Mouse (Mus musculus) hindbrain, embryonic 15.5 days (tissue): ENCODE data around the gene AL607142.1. TPM values are rescaled to one million over a fixed set of nuclear protein-coding genes. Genes with fewer than 3 reads are reported as not detected.
A peak's percentile ranks its signal among the peaks of the same experiment; 100 is the strongest.

Experiments
- ATAC-seq: fragments of 200-750 bp; cut with Nextera tagmentation; 2 replicates; pipeline ENCODE4 v1.8.0; 2017; ENCODE audit warnings: low read depth, moderate number of reproducible peaks, moderate TSS enrichment; ENCODE audit not compliant: low FRiP score
- H3K27ac ChIP-seq: fragments of 300-500 bp; sonication (generic); replicated peaks from 2 replicates; pipeline ENCODE4 v1.5.1; 2015; ENCODE audit warnings: mild to moderate bottlenecking, inconsistent platforms
- H3K27me3 ChIP-seq: fragments of 300-500 bp; sonication (generic); 2 replicates; pipeline ENCODE4 v1.6.1; 2015; ENCODE audit warnings: control low read depth, inconsistent platforms
- H3K36me3 ChIP-seq: fragments of 300-500 bp; sonication (generic); 2 replicates; pipeline ENCODE4 v1.6.1; 2015; ENCODE audit warnings: control low read depth, inconsistent platforms
- H3K4me1 ChIP-seq: fragments of 300-500 bp; sonication (generic); replicated peaks from 2 replicates; pipeline ENCODE4 v1.6.1; 2015; ENCODE audit warnings: control low read depth, inconsistent platforms
- H3K4me2 ChIP-seq: fragments of 300-500 bp; sonication (generic); 2 replicates; pipeline ENCODE4 v1.6.1; 2015; ENCODE audit warnings: moderate library complexity, mild to moderate bottlenecking, inconsistent platforms
- H3K4me3 ChIP-seq: fragments of 300-500 bp; sonication (generic); 2 replicates; pipeline ENCODE4 v1.5.1; 2015; ENCODE audit warnings: mild to moderate bottlenecking, inconsistent platforms
- H3K9ac ChIP-seq: fragments of 300-500 bp; sonication (generic); 2 replicates; pipeline ENCODE4 v1.6.1; 2015; ENCODE audit warnings: inconsistent platforms
- H3K9me3 ChIP-seq: fragments of 300-500 bp; sonication (generic); 2 replicates; pipeline ENCODE4 v1.6.1; 2016; ENCODE audit warnings: control low read depth, inconsistent platforms
- whole genome bisulfite sequencing: fragments of 180-500 bp; shearing (Covaris S2); methylation state at CpG from one replicate; pipeline ENCODE4 v1.1.7; 2015; 5-methylcytosine and 5-hydroxymethylcytosine counted together
- polyA plus RNA-seq: library from polyadenylated mRNA; unstranded; fragments of >200 nt; fragmentation: Nextera tagmentation; extraction: Ambion mirVana; gene quantifications from 2 replicates; pipeline ENCODE4 v1.2.1, GENCODE M21; 2015

The AL607142.1 gene
- polyA plus RNA-seq, 1 experiment from 2014 or later = not detected

DNA sequence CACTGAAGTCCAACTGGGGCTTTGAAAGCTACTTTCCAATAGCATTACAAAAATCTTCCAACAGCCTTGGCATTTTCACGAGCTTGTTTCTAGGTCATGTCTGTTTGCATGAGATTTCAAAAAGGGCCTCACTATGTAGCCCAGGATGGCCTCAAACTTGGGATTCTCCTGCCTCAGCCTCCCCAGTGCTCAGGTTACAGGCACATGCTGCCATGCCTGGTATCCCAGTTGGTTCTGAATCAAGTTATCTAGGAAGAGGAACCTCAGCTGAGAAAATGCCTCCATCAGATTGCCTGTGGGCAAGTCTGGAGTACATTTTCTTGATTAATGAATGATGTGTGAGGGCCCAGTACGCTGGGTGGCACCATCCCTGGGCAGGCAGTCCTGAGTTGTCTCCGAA, 6.6 kb upstream of the AL607142.1 start:
- ATAC-seq = no peak
- H3K4me1 ChIP-seq = no peaks in the 10 kb centered on the region
- H3K27ac ChIP-seq = no peak overlapping the region
- no peak overlapping the region for H3K4me2 ChIP-seq
- no peaks in the 10 kb centered on the region for H3K36me3 ChIP-seq
- 90% methylated on average over 3 of the region's 3 CpGs for WGBS
- H3K9ac ChIP-seq = no peak overlapping the region
- H3K27me3 ChIP-seq = no peaks in the 10 kb centered on the region
- H3K9me3 ChIP-seq = no peaks in the 10 kb centered on the region
- no peak overlapping the region for H3K4me3 ChIP-seq

- Histone ChIP-seq H3K9ac (no peak overlapping the region), H3K4me2 (no peak overlapping the region), H3K36me3 (no peaks in the 10 kb centered on the region), H3K9me3 (no peaks in the 10 kb centered on the region), H3K4me3 (no peak overlapping the region), H3K27me3 (no peaks in the 10 kb centered on the region), H3K4me1 (no peaks in the 10 kb centered on the region), H3K27ac (no peak overlapping the region)
- no peak for ATAC-seq
- WGBS = 81% methylated on average over 10 of the region's 10 CpGs
Observed at GRCm38 (mm10) chr4:120058794-120059193, 6.0 kb upstream of the AL607142.1 start.

GRCm38 (mm10) chr4:120061727-120062126, 3.1 kb upstream of the AL607142.1 start:
- Histone ChIP-seq H3K36me3 (no peaks in the 10 kb centered on the region), H3K4me2 (no peak overlapping the region), H3K9ac (no peak overlapping the region), H3K27me3 (no peaks in the 10 kb centered on the region), H3K27ac (no peak overlapping the region), H3K4me1 (no peaks in the 10 kb centered on the region), H3K9me3 (no peaks in the 10 kb centered on the region), H3K4me3 (no peak overlapping the region)
- WGBS = 90% methylated on average over 6 of the region's 6 CpGs
- no peak for ATAC-seq

DNA sequence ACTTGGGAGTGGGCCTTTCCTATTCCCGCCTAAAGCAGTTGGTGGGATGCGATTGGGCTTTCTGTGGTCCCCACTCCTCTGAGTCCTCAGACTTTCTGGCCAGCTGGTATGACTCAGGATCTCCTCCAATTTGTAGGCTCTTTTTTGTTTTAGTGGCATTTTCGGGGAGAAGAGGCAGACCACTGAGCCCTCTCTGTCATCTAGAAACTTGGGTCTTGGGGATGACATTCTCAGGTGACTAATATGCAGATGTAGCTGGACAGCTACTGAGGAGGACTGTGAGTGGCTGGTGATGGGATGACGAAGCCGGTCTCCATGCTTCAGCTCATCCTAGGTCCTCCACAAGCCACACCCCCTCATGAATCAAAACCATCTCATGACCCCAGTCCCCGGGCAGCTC, 2.6 kb upstream of the AL607142.1 start:
- Histone ChIP-seq H3K4me3 (no peak overlapping the region), H3K9ac (no peak overlapping the region), H3K27me3 (no peaks in the 10 kb centered on the region), H3K36me3 (no peaks in the 10 kb centered on the region), H3K4me2 (no peak overlapping the region), H3K9me3 (no peaks in the 10 kb centered on the region), H3K4me1 (peaks cover 3% of the 10 kb centered on the region), H3K27ac (no peak overlapping the region)
- ATAC-seq = no peak
- WGBS = 82% methylated on average over 6 of the region's 6 CpGs

GRCm38 (mm10) chr4:120062754-120063153, 2.0 kb upstream of the AL607142.1 start:
- no peaks in the 10 kb centered on the region for H3K27me3 ChIP-seq
- 91% methylated on average over 11 of the region's 11 CpGs for WGBS
- H3K27ac ChIP-seq = no peak overlapping the region
- no peaks in the 10 kb centered on the region for H3K36me3 ChIP-seq
- H3K4me1 ChIP-seq = peaks cover 4% of the 10 kb centered on the region
- H3K4me2 ChIP-seq = no peak overlapping the region
- H3K4me3 ChIP-seq = no peak overlapping the region
- ATAC-seq = no peak
- H3K9me3 ChIP-seq = no peaks in the 10 kb centered on the region
- no peak overlapping the region for H3K9ac ChIP-seq

DNA sequence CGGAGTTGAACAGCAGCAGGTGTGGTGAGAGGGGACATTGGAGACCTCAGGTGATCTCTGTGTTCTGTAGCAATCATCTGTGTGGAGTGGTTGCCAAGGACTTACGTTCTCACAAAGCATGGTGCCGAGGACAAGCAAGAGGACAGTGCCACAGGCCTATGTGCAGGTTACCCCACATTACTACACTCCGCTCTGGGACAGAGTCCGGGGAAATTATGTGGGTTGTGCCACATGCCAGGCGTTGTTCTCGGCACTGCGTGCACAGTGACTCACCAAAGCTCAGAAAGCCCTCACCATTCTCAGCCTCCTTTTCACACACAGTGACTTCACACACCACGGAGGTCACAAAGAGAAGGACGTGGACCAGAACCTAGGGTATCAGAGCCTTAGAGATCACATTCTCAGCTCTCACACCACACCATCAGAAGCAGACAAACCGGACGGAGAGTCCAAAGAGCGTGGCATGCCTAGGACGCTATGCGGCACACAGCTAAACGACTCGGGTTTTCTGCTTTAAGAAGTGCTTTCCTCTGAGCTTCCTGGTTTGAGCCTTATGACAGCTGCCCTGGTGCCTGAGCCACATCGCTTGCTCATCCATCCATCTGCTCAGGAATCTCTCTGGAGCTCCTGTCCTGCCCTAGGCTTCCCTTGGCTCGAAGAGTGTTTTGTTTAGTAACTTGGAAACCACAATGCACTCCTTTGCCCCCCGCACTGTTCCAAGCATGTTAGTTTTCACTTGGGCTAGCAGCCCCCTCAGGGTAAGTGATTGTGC, 1.3 kb upstream of the AL607142.1 start:
- no peak overlapping the region for H3K4me3 ChIP-seq
- 89% methylated on average over 20 of the region's 20 CpGs for WGBS
- no peak overlapping the region for H3K27ac ChIP-seq
- no peak overlapping the region for H3K4me2 ChIP-seq
- H3K36me3 ChIP-seq = no peaks in the 10 kb centered on the region
- peaks cover 4% of the 10 kb centered on the region for H3K4me1 ChIP-seq
- no peaks in the 10 kb centered on the region for H3K27me3 ChIP-seq
- no peak for ATAC-seq
- no peak overlapping the region for H3K9ac ChIP-seq
- H3K9me3 ChIP-seq = no peaks in the 10 kb centered on the region

DNA sequence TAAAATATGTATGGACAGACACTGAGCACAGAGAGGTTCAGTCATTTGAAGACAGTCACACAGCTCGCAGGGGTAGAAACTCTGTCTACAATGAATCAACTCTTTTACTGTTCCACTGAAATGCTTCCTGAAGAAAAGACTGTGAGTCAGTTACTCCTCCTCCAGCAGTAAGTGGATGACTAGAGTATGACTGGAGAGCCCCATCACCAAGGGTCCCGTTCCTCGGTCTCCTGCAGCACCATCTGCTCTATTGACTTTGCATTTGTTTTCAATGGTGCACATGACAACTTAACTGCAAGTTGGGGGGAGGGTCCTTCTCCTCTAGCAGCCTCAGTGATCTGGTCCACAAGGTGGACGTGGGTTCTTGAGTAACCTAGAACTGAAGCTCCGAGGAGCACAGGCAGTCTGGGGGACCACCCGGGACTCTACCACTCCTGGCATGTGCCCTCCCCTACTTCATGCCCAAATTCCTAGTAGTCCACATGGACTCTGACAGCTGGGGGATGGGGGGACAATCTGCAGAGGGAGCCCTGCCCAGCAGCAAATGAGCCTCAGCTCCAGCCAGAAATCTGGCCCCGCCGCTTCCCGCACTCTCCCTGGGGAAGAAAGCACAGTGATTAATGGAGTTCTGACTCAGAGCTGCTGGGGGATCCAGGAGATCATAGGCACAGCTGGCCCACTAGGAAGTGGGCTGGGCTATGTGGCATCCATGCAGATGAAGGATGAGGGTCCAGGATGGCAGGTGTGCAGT, 2.2 kb downstream of the AL607142.1 start:
- peak; percentile 59; the same call in 1 of the 2 replicates for ATAC-seq
- H3K36me3 ChIP-seq = no peaks in the 10 kb centered on the region
- no peak overlapping the region for H3K27ac ChIP-seq
- no peak overlapping the region for H3K4me3 ChIP-seq
- H3K27me3 ChIP-seq = no peaks in the 10 kb centered on the region
- peaks cover 4% of the 10 kb centered on the region for H3K4me1 ChIP-seq
- H3K4me2 ChIP-seq = no peak overlapping the region
- no peaks in the 10 kb centered on the region for H3K9me3 ChIP-seq
- H3K9ac ChIP-seq = no peak overlapping the region
- WGBS = 61% methylated on average over 9 of the region's 9 CpGs

GRCm38 (mm10) chr4:120067592-120068235, 2.9 kb downstream of the AL607142.1 start:
- H3K27ac ChIP-seq = no peak overlapping the region
- WGBS = 89% methylated on average over 8 of the region's 8 CpGs

DNA sequence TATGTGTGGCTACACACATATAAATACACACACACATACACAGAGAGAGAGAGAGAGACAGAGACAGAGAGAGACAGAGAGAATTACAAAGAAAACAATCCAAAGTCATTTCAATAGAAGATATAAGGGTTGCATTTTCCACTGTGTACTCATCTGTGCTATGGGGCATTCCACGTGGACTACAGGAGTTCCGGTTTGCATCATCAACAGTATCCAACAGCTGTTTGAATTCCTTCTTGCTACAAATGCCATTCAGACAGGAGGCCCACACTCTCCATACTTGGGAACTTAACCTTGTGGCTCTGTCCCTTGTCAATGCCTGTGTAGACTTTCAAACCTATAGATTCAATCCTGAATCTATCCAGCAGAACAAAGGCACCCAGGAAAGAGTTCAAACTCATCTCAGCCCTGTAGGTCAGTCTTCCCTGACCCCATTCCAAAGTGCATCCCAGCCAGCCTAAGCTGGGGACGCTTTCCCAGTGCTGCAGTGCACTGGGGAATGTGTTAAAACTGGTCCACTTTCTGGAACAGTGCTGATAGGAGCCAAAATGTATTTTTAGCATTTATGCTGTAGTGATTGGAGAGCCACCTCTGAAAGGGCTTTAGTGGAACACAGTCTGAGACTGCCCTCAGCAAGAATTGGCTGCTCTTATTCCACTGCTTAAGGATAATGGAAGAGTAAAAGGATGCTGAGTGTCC, 4.2 kb downstream of the AL607142.1 start:
- WGBS = 82% methylated on average over 3 of the region's 3 CpGs
- H3K4me1 ChIP-seq = peaks cover 10% of the 10 kb centered on the region
- no peak for ATAC-seq
- H3K9ac ChIP-seq = no peak overlapping the region
- no peaks in the 10 kb centered on the region for H3K36me3 ChIP-seq
- no peak overlapping the region for H3K4me2 ChIP-seq
- H3K9me3 ChIP-seq = no peaks in the 10 kb centered on the region
- H3K4me3 ChIP-seq = no peak overlapping the region
- H3K27ac ChIP-seq = no peak overlapping the region
- H3K27me3 ChIP-seq = no peaks in the 10 kb centered on the region

More at GRCm38 (mm10) chr4:120067592-120068235, 2.9 kb downstream of the AL607142.1 start:
- peaks cover 4% of the 10 kb centered on the region for H3K4me1 ChIP-seq
- H3K27me3 ChIP-seq = no peaks in the 10 kb centered on the region
- H3K4me2 ChIP-seq = no peak overlapping the region
- no peaks in the 10 kb centered on the region for H3K9me3 ChIP-seq
- no peak overlapping the region for H3K9ac ChIP-seq
- H3K36me3 ChIP-seq = no peaks in the 10 kb centered on the region
- H3K4me3 ChIP-seq = no peak overlapping the region
- no peak for ATAC-seq

DNA sequence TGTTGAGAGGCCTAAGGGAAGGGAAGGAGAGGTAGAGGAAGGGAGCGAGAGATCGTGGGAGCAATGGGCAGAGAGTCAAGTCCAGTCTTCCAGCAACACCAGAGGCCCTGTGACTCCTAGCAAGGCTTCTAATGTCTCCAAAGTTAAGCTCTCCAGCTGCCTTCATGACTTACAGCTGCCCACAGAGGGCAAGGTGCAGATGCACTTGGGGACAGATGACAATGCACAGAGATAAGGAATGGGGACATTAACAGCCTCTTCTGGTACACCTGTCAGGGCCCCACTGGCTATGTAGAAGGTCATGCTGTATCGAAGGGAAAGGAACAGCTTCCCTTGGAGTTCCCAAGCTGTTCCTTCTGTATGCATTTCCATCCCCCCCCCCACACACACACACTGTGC, 4.8 kb downstream of the AL607142.1 start:
- H3K4me2 ChIP-seq = no peak overlapping the region
- no peak overlapping the region for H3K9ac ChIP-seq
- WGBS = 84% methylated on average over 3 of the region's 3 CpGs
- no peaks in the 10 kb centered on the region for H3K36me3 ChIP-seq
- ATAC-seq = no peak
- no peak overlapping the region for H3K4me3 ChIP-seq
- no peak overlapping the region for H3K27ac ChIP-seq
- no peaks in the 10 kb centered on the region for H3K27me3 ChIP-seq
- H3K9me3 ChIP-seq = no peaks in the 10 kb centered on the region
- peaks cover 14% of the 10 kb centered on the region for H3K4me1 ChIP-seq

DNA sequence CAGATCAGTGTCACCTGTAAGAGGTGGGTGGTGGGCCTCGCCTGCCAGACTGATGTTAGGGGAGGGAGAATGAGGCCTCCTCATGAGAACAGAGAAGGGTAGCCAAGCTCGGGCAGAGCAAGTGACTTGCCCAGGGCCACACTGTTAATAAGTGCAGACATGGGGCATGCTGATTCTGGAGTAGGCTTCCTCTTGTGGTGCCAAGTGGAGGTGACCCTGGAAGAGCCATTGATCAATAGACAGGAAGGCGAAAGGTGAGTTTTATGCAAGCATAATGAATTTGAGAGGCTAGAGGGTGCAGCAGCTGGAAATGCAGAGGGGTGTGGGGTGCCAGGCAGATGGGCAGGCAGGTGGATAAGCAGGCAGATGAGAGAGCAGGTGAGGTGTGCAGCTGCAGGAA, 6.6 kb downstream of the AL607142.1 start:
- no peak overlapping the region for H3K27ac ChIP-seq
- no peak overlapping the region for H3K4me3 ChIP-seq
- no peak overlapping the region for H3K4me2 ChIP-seq
- H3K27me3 ChIP-seq = no peaks in the 10 kb centered on the region
- no peaks in the 10 kb centered on the region for H3K9me3 ChIP-seq
- peaks cover 14% of the 10 kb centered on the region for H3K4me1 ChIP-seq
- no peak overlapping the region for H3K9ac ChIP-seq
- no peaks in the 10 kb centered on the region for H3K36me3 ChIP-seq
- WGBS = 71% methylated on average over 3 of the region's 3 CpGs
- no peak for ATAC-seq
